Mouse (Mus musculus) brain, embryonic 18.5 days (tissue): ENCODE results near the gene Pls1.

Experiments
- DNase-seq: peaks from one replicate; pipeline ENCODE4 v3.0.0-alpha.2; 2012; ENCODE audit warnings: low read depth, low spot score

Pls1 gene

DNA sequence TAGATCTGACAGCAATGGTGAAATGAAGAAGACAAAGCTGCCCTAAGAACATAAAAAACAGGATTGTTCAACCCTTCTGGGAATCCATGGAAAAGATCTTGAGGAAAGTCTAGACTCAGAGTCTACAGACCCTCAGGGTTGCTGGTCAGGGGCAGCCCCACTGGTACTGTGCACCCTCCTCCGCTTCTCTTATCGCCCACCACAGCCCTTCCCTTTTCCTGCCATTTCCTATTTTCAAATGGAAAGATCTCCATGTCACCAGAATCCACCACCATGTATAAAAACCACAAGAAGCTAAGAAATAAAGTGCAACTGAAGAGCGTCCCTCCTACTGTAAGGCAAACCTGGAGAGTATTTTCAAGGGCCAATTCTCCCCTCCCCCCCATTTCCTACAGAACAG lies 41.3 kb downstream of the Pls1 start:
- no peak for DNase-seq

GRCm38 (mm10) chr9:95801610-95802451 lies 43.3 kb downstream of the Pls1 start:
- DNase-seq: no peak

DNA sequence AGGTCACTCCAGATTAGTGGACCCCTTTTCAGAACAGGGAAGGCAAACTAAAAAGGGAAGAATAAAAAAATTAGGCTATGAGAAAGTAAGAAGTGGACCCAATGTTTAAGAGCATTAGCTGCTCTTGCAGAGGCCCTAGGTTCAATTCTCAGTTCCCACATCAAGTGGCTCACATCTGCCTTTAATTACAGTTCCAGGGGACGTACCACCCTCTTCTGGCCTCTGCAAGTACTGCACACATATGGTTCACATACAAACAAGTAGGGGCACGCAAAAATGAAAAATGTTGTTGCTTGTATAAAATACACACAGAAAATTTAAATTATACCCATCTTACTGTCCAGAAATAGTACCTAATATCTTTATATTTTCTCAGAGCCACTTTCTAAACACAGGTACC lies 48.8 kb downstream of the Pls1 start:
- no peak for DNase-seq

DNA sequence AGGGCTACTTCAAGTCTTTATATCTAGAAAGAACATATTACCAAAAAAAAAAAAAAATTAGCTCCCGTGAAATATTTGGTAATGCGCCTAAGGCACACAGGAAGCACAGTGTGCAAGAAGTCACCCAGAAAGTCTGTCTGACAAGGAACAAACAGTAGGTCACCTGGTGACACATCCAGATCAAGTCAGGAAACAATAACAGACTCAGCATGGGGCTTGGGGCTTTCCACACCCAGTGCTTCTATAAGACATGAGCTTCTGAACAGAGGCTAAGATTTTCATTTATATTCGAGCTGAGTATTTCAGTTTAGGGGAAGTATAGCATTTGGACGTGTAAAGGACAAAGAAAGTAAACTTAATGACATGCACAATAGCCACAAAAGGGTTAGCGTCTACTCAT lies 49.3 kb downstream of the Pls1 start:
- DNase-seq: no peak

GRCm38 (mm10) chr9:95795077-95795784 lies 49.9 kb downstream of the Pls1 start:
- DNase-seq: no peak

- DNase-seq: no peak
Observed at GRCm38 (mm10) chr9:95793986-95794744, 50.9 kb downstream of the Pls1 start.

GRCm38 (mm10) chr9:95784888-95785511 lies 60.1 kb downstream of the Pls1 start:
- DNase-seq: peak; percentile 30

DNA sequence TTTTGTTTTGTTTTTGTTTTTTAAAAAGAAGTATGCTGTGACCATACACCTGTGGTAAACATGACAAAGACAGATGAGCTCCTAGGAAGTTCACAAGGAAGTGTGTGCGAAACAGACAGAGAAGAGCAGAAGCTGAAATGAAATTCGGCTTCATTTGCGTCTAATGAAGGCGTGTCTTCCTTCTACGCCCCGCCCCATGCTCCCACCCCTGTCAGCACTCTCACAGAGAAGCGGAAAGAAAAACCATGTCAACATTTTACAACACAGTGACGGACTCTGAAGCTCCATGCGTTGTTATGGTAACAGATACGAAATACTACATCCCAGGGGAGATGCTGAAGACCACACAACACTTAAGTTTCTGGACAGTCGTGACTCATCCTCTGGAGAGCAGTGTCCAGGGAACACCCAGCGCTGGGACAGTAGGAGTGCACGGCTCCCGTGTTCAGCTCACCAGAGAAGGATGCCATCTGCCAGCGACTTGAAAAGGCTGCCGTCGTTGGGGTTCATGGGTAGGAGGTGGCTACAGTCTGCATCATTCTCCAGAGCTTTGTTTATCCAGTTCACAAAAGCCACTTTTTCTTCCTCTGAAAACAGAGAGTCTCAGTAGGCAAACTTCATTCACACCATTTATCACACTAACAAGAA lies 61.3 kb downstream of the Pls1 start:
- DNase-seq: no peak

GRCm38 (mm10) chr9:95771671-95772070 lies 73.4 kb downstream of the Pls1 start:
- no peak for DNase-seq

DNA sequence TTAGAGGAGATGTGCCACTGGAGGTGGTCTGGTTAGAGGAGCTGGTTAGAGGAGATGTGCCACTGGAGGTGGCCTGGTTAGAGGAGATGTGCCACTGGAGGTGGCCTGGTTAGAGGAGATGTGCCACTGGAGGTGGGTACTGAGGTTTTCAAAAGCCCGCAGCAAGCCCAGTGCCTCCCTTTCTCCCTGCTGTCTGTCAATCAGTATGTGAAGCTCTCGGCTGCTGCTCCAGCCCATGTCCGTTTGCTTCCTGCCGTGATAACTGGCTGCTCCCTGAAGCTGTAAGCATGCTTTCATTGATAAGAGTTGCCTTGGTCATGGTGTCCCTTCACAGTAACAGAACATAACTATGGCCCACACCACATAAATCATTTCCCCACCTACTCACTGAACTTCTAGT lies 81.9 kb downstream of the Pls1 start:
- no peak for DNase-seq

GRCm38 (mm10) chr9:95762228-95762627 lies 82.9 kb downstream of the Pls1 start:
- no peak for DNase-seq

DNA sequence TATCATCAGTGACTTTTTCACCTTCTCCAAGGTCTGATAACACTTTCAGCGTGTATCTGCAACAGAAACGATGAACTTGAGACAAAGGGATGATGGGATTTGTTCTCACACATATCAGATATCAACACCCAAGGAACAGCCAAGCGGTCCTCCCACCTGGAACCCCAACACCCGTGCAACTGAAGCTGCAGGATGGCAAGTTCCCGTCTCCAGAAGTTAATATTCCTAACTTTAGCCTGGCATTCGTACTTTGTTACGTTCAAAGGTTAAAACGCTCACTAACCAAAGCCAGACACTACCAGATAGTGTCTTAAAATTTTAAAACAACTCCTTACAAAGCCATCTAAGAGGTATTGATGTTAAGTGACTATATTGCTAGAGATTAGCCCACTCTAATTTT lies 83.7 kb downstream of the Pls1 start:
- no peak for DNase-seq

DNA sequence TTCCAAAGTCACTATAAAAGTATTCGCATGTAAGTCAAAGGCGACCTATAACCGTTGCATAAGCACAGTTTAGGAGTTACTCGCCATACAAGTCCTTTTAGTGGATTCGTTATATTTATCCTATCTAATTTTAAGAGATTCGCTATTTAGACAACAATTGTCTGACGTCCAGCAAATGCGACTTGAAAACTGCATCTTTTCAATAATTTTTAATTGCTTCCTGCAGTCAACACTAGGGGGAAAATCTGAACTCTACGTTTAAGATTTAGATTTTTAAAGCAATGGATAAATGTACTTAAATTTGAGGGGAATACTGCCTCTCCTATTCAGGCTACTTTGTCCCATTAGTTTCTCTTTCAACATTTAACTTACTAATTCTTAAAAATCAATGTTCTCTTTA lies 94.4 kb downstream of the Pls1 start:
- DNase-seq: no peak

DNA sequence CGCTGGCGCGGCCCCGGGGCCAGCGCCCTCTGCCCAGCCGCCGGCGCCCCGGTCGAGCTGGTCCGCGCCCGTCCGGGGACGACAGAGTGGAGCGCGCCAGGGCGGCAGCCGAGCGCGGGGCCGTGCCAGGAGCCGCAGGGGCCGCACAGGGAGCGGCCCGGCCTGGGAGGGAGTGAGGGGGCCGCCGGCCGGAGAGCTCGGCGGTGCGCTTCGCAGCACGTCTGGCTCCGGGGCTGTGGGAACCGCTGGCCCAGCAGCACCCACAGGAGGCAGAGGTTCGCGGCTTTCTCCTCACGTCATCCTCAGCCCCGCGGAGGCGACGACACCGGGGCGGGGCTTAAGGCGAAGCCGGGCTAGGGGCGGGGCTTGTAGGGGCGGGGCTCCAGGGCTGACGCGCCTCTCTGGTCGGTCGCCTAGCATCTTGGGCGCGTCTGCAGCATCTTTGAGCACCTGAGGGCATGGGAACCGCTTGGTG lies 95.0 kb downstream of the Pls1 start, which contains the start of gene Trpc1:
Gene Trpc1 (minus strand): TSS at position 339 of the 475 bp plus-strand sequence.
- DNase-seq: peak; percentile 59

- DNase-seq: no peak
Observed at GRCm38 (mm10) chr9:95749461-95749928, 95.6 kb downstream of the Pls1 start.

DNA sequence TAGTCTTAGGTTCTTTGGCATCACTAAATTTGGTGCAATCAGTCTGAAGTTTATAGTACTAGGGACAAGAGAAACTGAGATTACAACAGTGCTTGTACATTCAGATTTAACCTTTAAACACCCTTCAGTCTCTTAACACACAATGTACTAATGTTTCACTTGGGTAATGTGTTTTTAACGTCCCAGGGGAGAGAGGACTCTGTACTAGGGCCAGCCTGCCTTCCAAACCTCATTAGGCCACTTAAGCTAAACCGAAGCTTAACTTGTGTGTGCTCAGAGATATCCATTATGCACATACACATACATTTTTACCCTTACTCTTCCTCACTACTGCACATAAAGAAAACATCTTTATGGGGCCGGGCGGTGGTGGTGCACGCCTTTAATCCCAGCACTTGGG lies 97.8 kb downstream of the Pls1 start:
- no peak for DNase-seq

GRCm38 (mm10) chr9:95744845-95745613 lies 100.1 kb downstream of the Pls1 start:
- DNase-seq: no peak

GRCm38 (mm10) chr9:95736238-95736637 lies 108.9 kb downstream of the Pls1 start:
- no peak for DNase-seq

- DNase-seq: no peak
Observed at GRCm38 (mm10) chr9:95712574-95712973, 132.5 kb downstream of the Pls1 start.

- no peak for DNase-seq
Observed at GRCm38 (mm10) chr9:95708943-95709342, 136.2 kb downstream of the Pls1 start.
